Mouse (Mus musculus): ENCODE data around the gene Pkig. TPM values are rescaled to one million over a fixed set of nuclear protein-coding genes. Genes with fewer than 3 reads are reported as not detected.

Pkig gene
- 67.4 and 85.8 TPM in 2 replicates for polyA plus RNA-seq (2012; rRNA removed; ENCODE audit: low replicate concordance)

GRCm38 (mm10) chr2:163657975-163658886, at the start of gene Pkig:
TSS of gene Pkig (plus strand) at chr2:163658386.

GRCm38 (mm10) chr2:163644575-163645385, 13.4 kb upstream of the Pkig start, which contains the start of gene Serinc3:
TSS of gene Serinc3 (minus strand) at chr2:163645131.

GRCm38 (mm10) chr2:163749647-163750611, 91.7 kb downstream of the Pkig start, which contains the start of gene Ada:
TSS of gene Ada (minus strand) at chr2:163750239.

Other genes starting within 250 kb of the Pkig start
- 22.0 and 22.7 TPM in 2 replicates for gene Oser1, start 233.7 kb upstream of the Pkig start, polyA plus RNA-seq (2012; rRNA removed; ENCODE audit: low replicate concordance)
- gene Gdap1l1, start 219.9 kb upstream of the Pkig start, polyA plus RNA-seq (2012; rRNA removed; ENCODE audit: low replicate concordance): 0.16 and 2.0 TPM in 2 replicates
- gene Fitm2, start 185.8 kb upstream of the Pkig start, polyA plus RNA-seq (2012; rRNA removed; ENCODE audit: low replicate concordance): 46.6 and 74.4 TPM in 2 replicates
- not detected in 2 replicates for gene R3hdml, start 166.1 kb upstream of the Pkig start, polyA plus RNA-seq (2012; rRNA removed; ENCODE audit: low replicate concordance)
- gene Hnf4a, start 151.6 kb upstream of the Pkig start, polyA plus RNA-seq (2012; rRNA removed; ENCODE audit: low replicate concordance): 0.09 TPM in 1 of 2 replicates, not detected in the other
- gene Ttpal, start 56.1 kb upstream of the Pkig start, polyA plus RNA-seq (2012; rRNA removed; ENCODE audit: low replicate concordance): 17.8 and 23.6 TPM in 2 replicates
- gene Serinc3, start 13.3 kb upstream of the Pkig start, polyA plus RNA-seq (2012; rRNA removed; ENCODE audit: low replicate concordance): 294 and 371 TPM in 2 replicates
- 2.7 and 4.9 TPM in 2 replicates for gene Ada, start 91.9 kb downstream of the Pkig start, polyA plus RNA-seq (2012; rRNA removed; ENCODE audit: low replicate concordance)
- 6.9 and 7.5 TPM in 2 replicates for gene Ccn5, start 162.5 kb downstream of the Pkig start, polyA plus RNA-seq (2012; rRNA removed; ENCODE audit: low replicate concordance)
- gene Kcnk15, start 195.3 kb downstream of the Pkig start, polyA plus RNA-seq (2012; rRNA removed; ENCODE audit: low replicate concordance): not detected in 2 replicates